Mouse (Mus musculus): ENCODE measurements around the gene Fntb.

The Fntb gene

GRCm38 (mm10) chr12:76765354-76765851 lies at the start of gene Fntb, which contains the start of gene Churc1:
Gene Fntb, plus strand, starts transcription at chr12:76765589.
Gene Churc1, plus strand, starts transcription at chr12:76765538.
- peak; percentile 98 for DNase-seq (ENCODE audit: low read depth, low spot score)

- no peak for DNase-seq (ENCODE audit: low read depth, low spot score)
Measured at GRCm38 (mm10) chr12:76718384-76718783, 47.0 kb upstream of the Fntb start.

DNA sequence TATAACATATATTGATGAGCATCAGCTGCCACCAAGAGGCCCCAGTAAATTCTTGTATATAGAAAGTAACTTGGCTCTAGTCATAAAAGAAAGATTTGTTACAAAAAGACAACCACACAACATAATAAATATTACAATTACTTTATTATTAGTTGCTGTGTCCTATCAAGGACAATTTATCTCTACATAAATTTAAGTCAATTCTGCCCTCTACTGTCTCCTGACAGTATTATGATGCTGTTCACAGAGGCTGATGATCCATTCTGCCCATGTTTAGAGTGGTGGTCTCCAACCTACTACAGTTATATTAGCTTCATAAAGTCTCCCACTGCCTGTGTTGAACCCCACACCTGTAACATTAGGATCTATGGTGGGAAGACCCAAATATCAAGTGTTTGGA lies 44.8 kb upstream of the Fntb start:
- DNase-seq (ENCODE audit: low read depth, low spot score) = no peak

- DNase-seq (ENCODE audit: low read depth, low spot score) = no peak
Measured at GRCm38 (mm10) chr12:76722026-76722425, 43.4 kb upstream of the Fntb start.

DNA sequence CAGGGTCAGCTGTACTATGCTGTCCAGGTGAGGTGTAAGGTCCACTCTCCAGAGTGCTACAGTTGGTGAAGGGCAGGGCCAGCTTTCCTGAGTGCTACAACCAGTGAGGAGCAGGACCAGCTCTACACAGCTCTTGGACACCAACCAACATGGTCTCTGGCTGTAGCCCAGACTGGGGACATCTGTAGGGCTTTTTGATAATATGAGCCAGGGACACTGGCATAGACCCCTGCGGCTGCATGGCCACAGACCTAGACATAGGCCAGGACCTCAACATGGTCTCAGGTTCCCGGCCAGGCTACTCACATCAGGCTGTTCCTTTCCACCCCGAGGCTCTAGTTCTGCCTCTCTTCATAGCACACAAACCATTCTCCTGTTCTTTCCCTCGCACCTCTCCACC lies 37.4 kb upstream of the Fntb start:
- no peak for DNase-seq (ENCODE audit: low read depth, low spot score)

- DNase-seq (ENCODE audit: low read depth, low spot score) = no peak
Measured at GRCm38 (mm10) chr12:76750866-76751459, 14.4 kb upstream of the Fntb start.

- DNase-seq (ENCODE audit: low read depth, low spot score) = peak; percentile 80
Measured at GRCm38 (mm10) chr12:76752652-76753318, 12.6 kb upstream of the Fntb start.

DNA sequence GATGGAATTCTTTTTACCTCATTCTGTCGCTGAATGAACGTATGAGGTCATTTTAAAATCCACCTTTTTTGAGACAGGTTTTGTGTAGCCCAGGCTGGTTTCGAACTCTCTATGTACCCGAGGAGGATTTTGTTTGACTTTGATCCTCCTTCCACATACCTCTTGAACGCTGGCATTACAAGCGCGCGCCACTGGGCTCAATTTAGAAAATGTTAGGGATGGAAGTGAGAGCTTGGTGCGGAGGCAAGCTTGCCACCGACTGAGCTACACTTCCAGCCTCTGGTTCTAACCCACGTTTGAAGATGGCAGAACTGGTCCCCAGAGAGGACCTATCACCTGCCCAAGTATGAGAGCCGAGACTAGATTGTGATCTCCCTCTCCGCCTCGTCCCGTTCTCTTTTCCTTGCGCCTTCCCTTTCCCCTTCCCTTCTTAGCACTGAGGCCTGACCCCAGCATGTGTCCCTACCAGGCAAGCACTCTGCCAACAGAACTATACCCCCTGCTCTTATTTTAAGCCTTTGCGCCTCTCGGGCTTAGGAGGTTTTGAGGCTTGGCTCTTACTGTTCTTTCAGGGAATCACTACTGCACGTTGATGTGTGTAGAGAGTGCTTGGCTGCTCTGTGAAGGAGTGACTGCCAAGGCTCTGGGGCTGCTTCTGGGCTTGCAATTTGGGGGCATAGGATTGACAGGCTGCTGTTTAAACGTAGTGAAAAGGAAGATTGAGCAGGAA lies 677 bp downstream of the Fntb start:
- DNase-seq (ENCODE audit: low read depth, low spot score) = no peak

DNA sequence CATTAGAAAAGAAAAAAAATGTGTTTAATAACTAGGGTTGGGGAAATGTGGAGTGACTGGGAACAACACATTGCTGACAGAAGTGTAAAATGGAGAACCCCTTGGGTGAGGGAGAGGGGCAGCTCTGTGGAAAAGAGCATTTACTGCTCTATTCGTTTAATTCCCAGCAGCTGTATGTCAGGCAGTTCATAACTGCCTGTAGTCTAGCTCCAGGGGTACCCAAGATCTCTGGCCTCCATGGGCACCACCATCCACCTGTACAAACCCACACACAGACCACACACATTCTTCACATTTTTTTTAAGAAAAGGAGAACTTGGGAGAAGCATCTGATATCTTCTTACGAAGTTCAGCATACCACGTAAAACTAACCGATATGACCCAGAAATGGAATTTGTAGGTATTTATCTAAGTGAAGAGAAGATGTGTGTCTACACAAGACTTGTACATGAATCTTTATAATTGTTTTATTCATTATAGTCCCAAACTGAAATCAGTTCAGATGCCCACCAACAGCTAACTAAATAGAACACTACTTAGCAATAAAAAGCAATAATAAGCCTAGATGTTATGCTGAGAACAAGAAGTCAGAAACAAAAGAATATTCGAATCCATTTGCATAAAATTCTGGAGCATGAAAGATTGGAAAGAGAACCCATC lies 5.6 kb downstream of the Fntb start:
- DNase-seq (ENCODE audit: low read depth, low spot score) = no peak

DNA sequence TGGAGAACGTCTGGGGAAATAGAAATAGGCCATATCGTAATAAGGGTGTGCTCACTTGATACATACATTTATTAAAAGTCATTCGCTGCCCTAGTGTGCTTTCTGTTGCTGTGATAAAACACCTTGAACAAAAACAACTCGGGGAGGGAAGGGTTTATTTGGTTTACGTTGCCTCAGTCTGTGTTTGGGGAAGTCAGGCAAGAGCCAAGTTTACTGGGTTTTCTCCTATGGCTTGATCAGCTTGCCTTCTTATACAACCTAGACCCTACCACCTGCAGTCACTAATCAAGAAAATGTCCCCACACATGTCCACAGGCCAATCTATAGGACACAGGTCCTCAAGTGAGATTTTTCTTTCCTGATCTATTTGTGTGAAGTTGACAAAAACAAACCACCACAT lies 6.2 kb downstream of the Fntb start:
- no peak for DNase-seq (ENCODE audit: low read depth, low spot score)

- DNase-seq (ENCODE audit: low read depth, low spot score) = no peak
Measured at GRCm38 (mm10) chr12:76774652-76775051, 9.3 kb downstream of the Fntb start.

DNA sequence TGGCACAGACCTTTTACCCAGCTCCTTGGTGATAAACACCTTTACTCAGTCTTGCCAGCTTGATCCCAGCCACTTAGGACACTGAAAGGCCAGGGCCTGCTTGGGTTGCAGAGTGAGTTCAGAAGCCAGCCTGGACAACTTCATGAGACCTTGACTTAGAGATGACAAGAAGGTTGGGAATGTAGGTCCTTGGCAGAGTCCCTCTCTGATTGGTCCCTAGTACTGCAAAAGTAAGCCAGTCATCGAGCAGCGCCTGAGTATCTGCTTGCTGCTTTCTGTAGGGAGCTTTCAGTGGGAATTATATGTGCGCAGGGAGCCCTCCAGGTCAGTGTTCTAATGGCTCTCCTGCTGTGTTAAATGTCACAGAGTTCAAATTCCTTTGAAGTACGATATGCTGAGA lies 9.7 kb downstream of the Fntb start:
- no peak for DNase-seq (ENCODE audit: low read depth, low spot score)

DNA sequence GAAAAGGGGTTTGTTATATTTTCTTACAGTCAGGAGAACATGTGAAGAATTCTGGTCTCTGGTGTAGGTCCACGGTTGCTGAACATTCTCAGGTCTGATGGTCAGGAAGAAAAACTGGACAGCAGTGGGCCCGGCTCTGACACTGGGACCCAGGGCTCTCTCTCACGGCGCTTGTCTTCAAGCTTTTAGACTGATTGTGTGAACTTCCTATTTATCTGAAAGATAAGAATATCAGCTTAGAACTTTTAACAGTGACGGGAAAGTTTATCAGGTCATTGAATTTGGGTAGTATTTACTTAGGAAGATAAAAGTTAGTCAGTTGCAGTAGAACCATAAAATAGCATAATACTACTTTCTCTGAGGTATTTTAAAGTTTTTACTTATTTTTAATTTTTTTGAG lies 11.5 kb downstream of the Fntb start:
- DNase-seq (ENCODE audit: low read depth, low spot score) = no peak

GRCm38 (mm10) chr12:76777845-76778244 lies 12.5 kb downstream of the Fntb start:
- DNase-seq (ENCODE audit: low read depth, low spot score) = no peak

DNA sequence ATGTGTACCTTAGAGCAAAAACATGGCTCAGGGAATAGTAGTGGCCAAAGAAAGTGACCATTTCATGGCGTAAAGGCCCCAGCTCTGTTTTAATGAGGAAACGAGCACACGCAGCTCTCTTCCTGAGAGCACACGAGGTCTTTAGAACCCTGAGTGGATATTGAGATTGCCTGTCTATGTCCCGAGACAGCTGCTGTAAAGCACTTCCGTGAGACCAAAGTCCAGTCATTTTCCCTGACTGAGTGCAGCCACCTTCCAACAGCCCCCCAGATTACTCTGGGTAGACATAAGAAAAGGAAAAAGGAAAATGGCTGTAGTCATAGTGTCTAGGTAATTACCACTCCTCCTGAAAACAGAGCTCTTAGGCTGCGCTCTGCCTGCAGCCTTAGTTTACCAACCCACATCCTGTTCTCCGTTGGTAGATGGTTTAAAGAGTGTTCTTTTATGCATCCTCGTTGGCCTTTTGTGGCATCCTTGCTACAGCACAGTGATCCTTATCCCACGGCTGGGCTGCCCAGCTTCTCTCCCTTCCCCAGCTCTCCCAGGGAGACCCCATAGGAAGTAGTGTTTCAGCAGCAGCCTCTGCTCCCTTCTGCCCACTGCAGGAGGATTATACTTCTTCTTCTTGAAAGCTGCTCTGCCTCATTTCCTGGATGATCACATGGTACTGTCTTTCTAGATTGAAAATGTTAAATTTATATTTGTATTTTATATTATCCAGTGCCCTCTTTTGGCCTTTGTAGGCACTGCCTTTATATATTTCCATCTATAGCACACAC lies 13.1 kb downstream of the Fntb start:
- DNase-seq (ENCODE audit: low read depth, low spot score) = no peak

GRCm38 (mm10) chr12:76779951-76780350 lies 14.6 kb downstream of the Fntb start:
- DNase-seq (ENCODE audit: low read depth, low spot score) = no peak

- no peak for DNase-seq (ENCODE audit: low read depth, low spot score)
Measured at GRCm38 (mm10) chr12:76780639-76781468, 15.5 kb downstream of the Fntb start.

- no peak for DNase-seq (ENCODE audit: low read depth, low spot score)
Measured at GRCm38 (mm10) chr12:76784056-76784619, 18.7 kb downstream of the Fntb start.

DNA sequence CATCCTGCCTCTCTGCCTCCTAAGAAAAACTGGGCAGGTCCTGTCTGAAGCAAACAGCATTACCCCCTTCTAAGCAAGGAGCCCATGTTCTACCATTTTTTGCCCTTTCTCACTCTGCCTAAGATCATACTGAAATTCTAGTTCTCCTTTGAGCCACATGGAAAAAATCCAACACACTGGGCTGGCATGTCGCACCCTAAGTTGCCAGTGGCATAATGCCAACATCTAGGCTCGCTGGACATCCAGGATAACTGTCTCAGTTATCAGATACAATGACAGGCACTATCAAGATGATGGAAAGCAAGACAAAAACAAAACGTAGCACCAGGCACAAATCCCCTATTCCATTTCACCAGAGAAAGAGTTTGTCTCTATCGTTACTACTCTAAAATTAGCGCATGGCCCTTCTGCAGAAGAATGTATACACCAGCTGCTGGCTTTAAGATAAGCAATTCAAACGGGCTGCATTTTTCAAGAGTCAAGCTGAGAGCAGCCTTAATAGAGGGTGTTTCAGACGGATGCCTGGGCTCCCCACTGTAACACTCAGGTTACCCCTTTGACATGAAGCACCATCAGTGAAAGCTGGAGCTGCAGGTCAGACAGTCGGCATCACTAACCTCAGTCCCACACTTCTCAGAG lies 25.2 kb downstream of the Fntb start:
- DNase-seq (ENCODE audit: low read depth, low spot score) = no peak

- DNase-seq (ENCODE audit: low read depth, low spot score) = peak; percentile 37
Measured at GRCm38 (mm10) chr12:76792540-76792939, 27.2 kb downstream of the Fntb start.
